Mouse (Mus musculus): ENCODE data around the gene 1700001J03Rik. TPM values are rescaled to one million over a fixed set of nuclear protein-coding genes. Genes with fewer than 3 reads are reported as not detected.

The 1700001J03Rik gene
- polyA plus RNA-seq (2012; rRNA removed), result 0.65 and 0.68 TPM in 2 replicates

GRCm38 (mm10) chr5:146185204-146185603, at the start of gene 1700001J03Rik:
Gene 1700001J03Rik (minus strand): TSS chr5:146185304.

GRCm38 (mm10) chr5:146230864-146231654, 46.0 kb upstream of the 1700001J03Rik start, which contains the start of gene Cdk8:
Gene Cdk8 (plus strand): TSS chr5:146231230.

GRCm38 (mm10) chr5:146220879-146221714, 36.0 kb upstream of the 1700001J03Rik start, which contains the start of gene Rnf6:
Gene Rnf6 (minus strand): TSS chr5:146221555.

GRCm38 (mm10) chr5:146170621-146171020, 14.5 kb downstream of the 1700001J03Rik start, which contains the start of gene Gm6309:
Gene Gm6309 (minus strand): TSS chr5:146170721.

GRCm38 (mm10) chr5:146160439-146160838, 24.7 kb downstream of the 1700001J03Rik start, which contains the start of gene Gm5565:
Gene Gm5565 (minus strand): TSS chr5:146160539.

Other genes starting within 250 kb of the 1700001J03Rik start
- gene Cyp3a25, start 175.7 kb downstream of the 1700001J03Rik start, polyA plus RNA-seq (2012; rRNA removed), result not detected in 2 replicates
- not detected in 2 replicates for gene Cyp3a59, start 106.0 kb downstream of the 1700001J03Rik start, polyA plus RNA-seq (2012; rRNA removed)
- not detected in 2 replicates for gene Gm5565, start 24.8 kb downstream of the 1700001J03Rik start, polyA plus RNA-seq (2012; rRNA removed)
- not detected in 2 replicates for gene Gm6309, start 14.6 kb downstream of the 1700001J03Rik start, polyA plus RNA-seq (2012; rRNA removed)
- gene Rnf6, start 36.3 kb upstream of the 1700001J03Rik start, polyA plus RNA-seq (2012; rRNA removed), result 19.4 and 21.3 TPM in 2 replicates
- 68.7 and 72.1 TPM in 2 replicates for gene Cdk8, start 45.9 kb upstream of the 1700001J03Rik start, polyA plus RNA-seq (2012; rRNA removed)
- gene Wasf3, start 199.7 kb upstream of the 1700001J03Rik start, polyA plus RNA-seq (2012; rRNA removed), result 23.5 and 24.5 TPM in 2 replicates